Mouse (Mus musculus): ENCODE data around the gene Psma6.

GRCm38 (mm10) chr12:55466816-55467215, 82.8 kb downstream of the Psma6 start:
- TF ChIP-seq CTCF (IDR thresholded peaks at IDR 0.05; ENCODE audit: borderline replicate concordance, extremely low read depth, insufficient read depth, insufficient read length) (no peak), POLR2A (IDR thresholded peaks at IDR 0.05; ENCODE audit: borderline replicate concordance, extremely low read depth, insufficient read depth, insufficient read length, poor library complexity, severe bottlenecking) (no peak)

Measured in brain, embryonic 14.5 days (tissue).